Mouse (Mus musculus): ENCODE data around the gene Bcl7b. TPM values are rescaled to one million over a fixed set of nuclear protein-coding genes. Genes with fewer than 3 reads are reported as not detected.

Gene Bcl7b
- polyA plus RNA-seq, 1 experiment, result 42.9 TPM

- no peak for DNase-seq
- TF ChIP-seq CTCF (IDR thresholded peaks at IDR 0.05; ENCODE audit: insufficient read depth, low read length), result no peak
- no peak for TF ChIP-seq POLR2A (IDR thresholded peaks at IDR 0.05; ENCODE audit: borderline replicate concordance, extremely low read depth, low read depth, low read length)
- whole genome bisulfite sequencing, result 92% methylated on average over 14 of the region's 14 CpGs
- H3K4me1 ChIP-seq (ENCODE audit: control insufficient read depth, insufficient read depth, low read length), result 0 out of 2 replicates have a peak, but pooled peaks cover 3% of the 10 kb centered on the region
- no peak overlapping the region for H3K4me3 ChIP-seq (replicated peaks; ENCODE audit: extremely low read depth, low read depth, low read length)
Observed at GRCm38 (mm10) chr5:135180796-135181195, 12.7 kb downstream of the Bcl7b start.

- no peak for TF ChIP-seq CTCF (IDR thresholded peaks at IDR 0.05; ENCODE audit: insufficient read depth, low read length)
- Histone ChIP-seq H3K4me1 (ENCODE audit: control insufficient read depth, insufficient read depth, low read length) (peaks cover 6% of the 10 kb centered on the region; the same call in 1 of the 2 replicates), H3K4me3 (replicated peaks; ENCODE audit: extremely low read depth, low read depth, low read length) (no peak overlapping the region)
- WGBS, result 82% methylated on average over 6 of the region's 6 CpGs
- DNase-seq, result no peak
Observed at GRCm38 (mm10) chr5:135181776-135182175, 13.7 kb downstream of the Bcl7b start.

- DNase-seq, result no peak
- WGBS, result 26% methylated on average over 8 of the region's 8 CpGs
- no peak overlapping the region for H3K4me3 ChIP-seq (replicated peaks; ENCODE audit: extremely low read depth, low read depth, low read length)
- peaks cover 6% of the 10 kb centered on the region; the same call in 1 of the 2 replicates for H3K4me1 ChIP-seq (ENCODE audit: control insufficient read depth, insufficient read depth, low read length)
- TF ChIP-seq POLR2A (IDR thresholded peaks at IDR 0.05; ENCODE audit: borderline replicate concordance, extremely low read depth, low read depth, low read length), result no peak
Observed at GRCm38 (mm10) chr5:135183131-135183861, 15.2 kb downstream of the Bcl7b start.

GRCm38 (mm10) chr5:135185016-135185415 is 16.9 kb downstream of the Bcl7b start:
- WGBS, result 91% methylated on average over 3 of the region's 3 CpGs
- DNase-seq, result no peak
- H3K4me1 ChIP-seq (ENCODE audit: control insufficient read depth, insufficient read depth, low read length), result peaks cover 13% of the 10 kb centered on the region
- no peak overlapping the region for H3K4me3 ChIP-seq (replicated peaks; ENCODE audit: extremely low read depth, low read depth, low read length)
- TF ChIP-seq POLR2A (IDR thresholded peaks at IDR 0.05; ENCODE audit: borderline replicate concordance, extremely low read depth, low read depth, low read length) (no peak), CTCF (IDR thresholded peaks at IDR 0.05; ENCODE audit: insufficient read depth, low read length) (no peak)

GRCm38 (mm10) chr5:135185596-135185995 is 17.5 kb downstream of the Bcl7b start:
- H3K4me1 ChIP-seq (ENCODE audit: control insufficient read depth, insufficient read depth, low read length), result peaks cover 13% of the 10 kb centered on the region
- no peak for DNase-seq
- H3K4me3 ChIP-seq (replicated peaks; ENCODE audit: extremely low read depth, low read depth, low read length), result no peak overlapping the region
- TF ChIP-seq POLR2A (IDR thresholded peaks at IDR 0.05; ENCODE audit: borderline replicate concordance, extremely low read depth, low read depth, low read length) (no peak), CTCF (IDR thresholded peaks at IDR 0.05; ENCODE audit: insufficient read depth, low read length) (0 out of 2 replicates have a peak, but pooled peaks have one; percentile 21)
- WGBS, result 38% methylated on average over 3 of the region's 3 CpGs

GRCm38 (mm10) chr5:135186231-135186620 is 18.1 kb downstream of the Bcl7b start:
- peaks cover 13% of the 10 kb centered on the region for H3K4me1 ChIP-seq (ENCODE audit: control insufficient read depth, insufficient read depth, low read length)
- peak overlapping the region; percentile 72 for H3K4me3 ChIP-seq (replicated peaks; ENCODE audit: extremely low read depth, low read depth, low read length)
- 17% methylated on average over 10 of the region's 10 CpGs for WGBS
- DNase-seq, result no peak
- TF ChIP-seq POLR2A (IDR thresholded peaks at IDR 0.05; ENCODE audit: borderline replicate concordance, extremely low read depth, low read depth, low read length) (no peak), CTCF (IDR thresholded peaks at IDR 0.05; ENCODE audit: insufficient read depth, low read length) (no peak)

GRCm38 (mm10) chr5:135186621-135187348 is 18.7 kb downstream of the Bcl7b start, which contains the start of gene Baz1b:
Baz1b (plus strand) TSS chr5:135187264.
- TF ChIP-seq POLR2A (IDR thresholded peaks at IDR 0.05; ENCODE audit: borderline replicate concordance, extremely low read depth, low read depth, low read length) (peak; percentile 71; the same call in 1 of the 2 replicates), CTCF (IDR thresholded peaks at IDR 0.05; ENCODE audit: insufficient read depth, low read length) (no peak)
- under 1% methylated on average over 57 of the region's 57 CpGs for WGBS

GRCm38 (mm10) chr5:135187349-135188213 is 19.5 kb downstream of the Bcl7b start:
- peak overlapping the region; percentile 87 for H3K4me3 ChIP-seq (replicated peaks; ENCODE audit: extremely low read depth, low read depth, low read length)
- peaks cover 13% of the 10 kb centered on the region for H3K4me1 ChIP-seq (ENCODE audit: control insufficient read depth, insufficient read depth, low read length)
- WGBS, result under 1% methylated on average over 97 of the region's 102 CpGs
- no peak for DNase-seq
- TF ChIP-seq POLR2A (IDR thresholded peaks at IDR 0.05; ENCODE audit: borderline replicate concordance, extremely low read depth, low read depth, low read length) (0 out of 2 replicates have a peak, but pooled peaks have one; percentile 39), CTCF (IDR thresholded peaks at IDR 0.05; ENCODE audit: insufficient read depth, low read length) (no peak)

More at GRCm38 (mm10) chr5:135186621-135187348, 18.7 kb downstream of the Bcl7b start, which contains the start of gene Baz1b:
- peak; percentile 95 for DNase-seq
- H3K4me3 ChIP-seq (replicated peaks; ENCODE audit: extremely low read depth, low read depth, low read length), result peak within 1 kb of the TSS; percentile 87
- H3K4me1 ChIP-seq (ENCODE audit: control insufficient read depth, insufficient read depth, low read length), result peaks cover 13% of the 10 kb centered on the region

GRCm38 (mm10) chr5:135188214-135188554 is 20.1 kb downstream of the Bcl7b start:
- 0% methylated on average over 8 of the region's 8 CpGs for WGBS
- Histone ChIP-seq H3K4me1 (ENCODE audit: control insufficient read depth, insufficient read depth, low read length) (peaks cover 12% of the 10 kb centered on the region), H3K4me3 (replicated peaks; ENCODE audit: extremely low read depth, low read depth, low read length) (peak overlapping the region; percentile 87)
- no peak for DNase-seq
- TF ChIP-seq POLR2A (IDR thresholded peaks at IDR 0.05; ENCODE audit: borderline replicate concordance, extremely low read depth, low read depth, low read length) (no peak), CTCF (IDR thresholded peaks at IDR 0.05; ENCODE audit: insufficient read depth, low read length) (no peak)

All from lung, adult 2 months (tissue).